Mouse (Mus musculus): ENCODE measurements around the gene Frrs1. TPM values are rescaled to one million over a fixed set of nuclear protein-coding genes. Genes with fewer than 3 reads are reported as not detected.
"Not testable (repeated sequence)": the region's sequence is repeated elsewhere in the genome, so short reads cannot be mapped to it uniquely, and the experiment has no call there.

The Frrs1 gene
- 3.2 and 4.4 TPM in 2 replicates for total RNA-seq (2014; rRNA removed; ENCODE audit: low replicate concordance)
- 9.8 and 9.9 TPM in 2 replicates for polyA plus RNA-seq (2015; fragmentation: Nextera tagmentation; extraction: Ambion mirVana)

- ATAC-seq (ENCODE audit: insufficient read depth, low read depth) (no peak), DNase-seq (ENCODE audit: low spot score) (no peak)
- Histone ChIP-seq H3K4me1 (ENCODE audit: control insufficient read depth, insufficient read depth) (peaks cover 3% of the 10 kb centered on the region; the same call in 1 of the 2 replicates), H3K9me3 (replicated peaks; ENCODE audit: control insufficient read depth, low read length) (no peaks in the 10 kb centered on the region), H3K36me3 (replicated peaks; ENCODE audit: control insufficient read depth, insufficient read depth, low read length) (no peaks in the 10 kb centered on the region), H3K9ac (replicated peaks; ENCODE audit: low read depth, low read length) (no peak within 1 kb of the TSS), H3K4me2 (ENCODE audit: low read depth, low read length) (no peak within 1 kb of the TSS), H3K4me3 (ENCODE audit: low read depth, low read length) (no peak within 1 kb of the TSS), H3K27ac (ENCODE audit: low read depth) (no peak within 1 kb of the TSS), H3K27me3 (ENCODE audit: control insufficient read depth, insufficient read depth, low read length) (no peaks in the 10 kb centered on the region)
- 77% methylated on average over 9 of the region's 9 CpGs for WGBS
- TF ChIP-seq EP300 (IDR thresholded peaks at IDR 0.05; ENCODE audit: low read depth): no peak
- TF ChIP-seq CTCF (IDR thresholded peaks at IDR 0.05; ENCODE audit: low read depth): no peak
Observed at GRCm38 (mm10) chr3:116858941-116859685, at the start of gene Frrs1. Frrs1 (plus strand) TSS chr3:116859464.

GRCm38 (mm10) chr3:116810351-116810750, 48.9 kb upstream of the Frrs1 start:
- not testable (repeated sequence) for H3K9me3 ChIP-seq (replicated peaks; ENCODE audit: control insufficient read depth, low read length); ATAC-seq (ENCODE audit: insufficient read depth, low read depth); H3K27ac ChIP-seq (ENCODE audit: low read depth); DNase-seq (ENCODE audit: low spot score); H3K36me3 ChIP-seq (replicated peaks; ENCODE audit: control insufficient read depth, insufficient read depth, low read length); H3K9ac ChIP-seq (replicated peaks; ENCODE audit: low read depth, low read length); H3K4me2 ChIP-seq (ENCODE audit: low read depth, low read length); H3K4me3 ChIP-seq (ENCODE audit: low read depth, low read length); H3K27me3 ChIP-seq (ENCODE audit: control insufficient read depth, insufficient read depth, low read length)
- H3K4me1 ChIP-seq (ENCODE audit: control insufficient read depth, insufficient read depth): peaks cover 26% of the 10 kb centered on the region
- WGBS: 85% methylated on average over 6 of the region's 6 CpGs

- Histone ChIP-seq H3K9me3 (replicated peaks; ENCODE audit: control insufficient read depth, low read length) (no peaks in the 10 kb centered on the region), H3K4me2 (ENCODE audit: low read depth, low read length) (no peak overlapping the region), H3K27ac (ENCODE audit: low read depth) (no peak overlapping the region), H3K4me1 (ENCODE audit: control insufficient read depth, insufficient read depth) (peaks cover 36% of the 10 kb centered on the region), H3K36me3 (replicated peaks; ENCODE audit: control insufficient read depth, insufficient read depth, low read length) (no peaks in the 10 kb centered on the region), H3K9ac (replicated peaks; ENCODE audit: low read depth, low read length) (no peak overlapping the region), H3K4me3 (ENCODE audit: low read depth, low read length) (no peak overlapping the region), H3K27me3 (ENCODE audit: control insufficient read depth, insufficient read depth, low read length) (no peaks in the 10 kb centered on the region)
- ATAC-seq (ENCODE audit: insufficient read depth, low read depth) (no peak), DNase-seq (ENCODE audit: low spot score) (no peak)
- WGBS: 77% methylated on average over 2 of the region's 2 CpGs
- TF ChIP-seq CTCF (IDR thresholded peaks at IDR 0.05; ENCODE audit: low read depth) (no peak), EP300 (IDR thresholded peaks at IDR 0.05; ENCODE audit: low read depth) (no peak)
Observed at GRCm38 (mm10) chr3:116812946-116813345, 46.3 kb upstream of the Frrs1 start.

GRCm38 (mm10) chr3:116815305-116815797, 43.9 kb upstream of the Frrs1 start:
- Histone ChIP-seq H3K27ac (ENCODE audit: low read depth) (no peak overlapping the region), H3K9me3 (replicated peaks; ENCODE audit: control insufficient read depth, low read length) (no peaks in the 10 kb centered on the region), H3K4me3 (ENCODE audit: low read depth, low read length) (no peak overlapping the region), H3K9ac (replicated peaks; ENCODE audit: low read depth, low read length) (no peak overlapping the region), H3K27me3 (ENCODE audit: control insufficient read depth, insufficient read depth, low read length) (no peaks in the 10 kb centered on the region), H3K4me1 (ENCODE audit: control insufficient read depth, insufficient read depth) (peaks cover 21% of the 10 kb centered on the region), H3K4me2 (ENCODE audit: low read depth, low read length) (no peak overlapping the region), H3K36me3 (replicated peaks; ENCODE audit: control insufficient read depth, insufficient read depth, low read length) (no peaks in the 10 kb centered on the region)
- TF ChIP-seq CTCF (IDR thresholded peaks at IDR 0.05; ENCODE audit: low read depth): no peak
- no peak for TF ChIP-seq EP300 (IDR thresholded peaks at IDR 0.05; ENCODE audit: low read depth)
- no peak for ATAC-seq (ENCODE audit: insufficient read depth, low read depth)
- DNase-seq (ENCODE audit: low spot score): no peak
- 80% methylated on average over 6 of the region's 6 CpGs for WGBS

- H3K9ac ChIP-seq (replicated peaks; ENCODE audit: low read depth, low read length): no peak overlapping the region
- H3K4me1 ChIP-seq (ENCODE audit: control insufficient read depth, insufficient read depth): peaks cover 21% of the 10 kb centered on the region
- no peaks in the 10 kb centered on the region for H3K27me3 ChIP-seq (ENCODE audit: control insufficient read depth, insufficient read depth, low read length)
- no peak for ATAC-seq (ENCODE audit: insufficient read depth, low read depth)
- no peak overlapping the region for H3K4me3 ChIP-seq (ENCODE audit: low read depth, low read length)
- no peak for DNase-seq (ENCODE audit: low spot score)
- no peaks in the 10 kb centered on the region for H3K9me3 ChIP-seq (replicated peaks; ENCODE audit: control insufficient read depth, low read length)
- H3K36me3 ChIP-seq (replicated peaks; ENCODE audit: control insufficient read depth, insufficient read depth, low read length): no peaks in the 10 kb centered on the region
- no peak overlapping the region for H3K4me2 ChIP-seq (ENCODE audit: low read depth, low read length)
- 76% methylated on average over 4 of the region's 4 CpGs for WGBS
- no peak for TF ChIP-seq CTCF (IDR thresholded peaks at IDR 0.05; ENCODE audit: low read depth)
- TF ChIP-seq EP300 (IDR thresholded peaks at IDR 0.05; ENCODE audit: low read depth): no peak
- H3K27ac ChIP-seq (ENCODE audit: low read depth): no peak overlapping the region
Observed at GRCm38 (mm10) chr3:116815916-116816315, 43.3 kb upstream of the Frrs1 start.

All from heart, postnatal 0 days (tissue).